Mouse (Mus musculus) Muller cell, postnatal 12 days (primary cell): Measurements from ENCODE around the gene Mef2b.
A peak's percentile ranks its signal among the peaks of the same experiment; 100 is the strongest.
"Not testable (repeated sequence)": the region's sequence is repeated elsewhere in the genome, so short reads cannot be mapped to it uniquely, and the experiment has no call there.

Experiments used
- DNase-seq: peaks from one replicate; pipeline ENCODE4 v3.0.0-alpha.2; 2015; ENCODE audit errors: inconsistent ontology term

The Mef2b gene

GRCm38 (mm10) chr8:70179082-70179481 is 39.6 kb downstream of the Mef2b start:
- no peak for DNase-seq

- no peak for DNase-seq
Observed at GRCm38 (mm10) chr8:70181212-70181902, 41.8 kb downstream of the Mef2b start.

GRCm38 (mm10) chr8:70181903-70182252 is 42.4 kb downstream of the Mef2b start:
- no peak for DNase-seq

GRCm38 (mm10) chr8:70183194-70183593 is 43.7 kb downstream of the Mef2b start:
- no peak for DNase-seq

- DNase-seq, result no peak
Observed at GRCm38 (mm10) chr8:70188707-70189106, 49.2 kb downstream of the Mef2b start.

- no peak for DNase-seq
Observed at GRCm38 (mm10) chr8:70193238-70193637, 53.7 kb downstream of the Mef2b start.

GRCm38 (mm10) chr8:70194191-70194590 is 54.7 kb downstream of the Mef2b start:
- DNase-seq, result no peak

GRCm38 (mm10) chr8:70195762-70196161 is 56.3 kb downstream of the Mef2b start:
- no peak for DNase-seq

- DNase-seq, result no peak
Observed at GRCm38 (mm10) chr8:70197603-70198002, 58.1 kb downstream of the Mef2b start.

GRCm38 (mm10) chr8:70200098-70200681 is 60.7 kb downstream of the Mef2b start:
- DNase-seq, result peak; percentile 23

GRCm38 (mm10) chr8:70201417-70201816 is 61.9 kb downstream of the Mef2b start:
- no peak for DNase-seq

- DNase-seq, result no peak
Observed at GRCm38 (mm10) chr8:70203072-70203471, 63.6 kb downstream of the Mef2b start.

- DNase-seq, result no peak
Observed at GRCm38 (mm10) chr8:70204757-70205156, 65.2 kb downstream of the Mef2b start.

- no peak for DNase-seq
Observed at GRCm38 (mm10) chr8:70208130-70208529, 68.6 kb downstream of the Mef2b start.

- DNase-seq, result no peak
Observed at GRCm38 (mm10) chr8:70210538-70210937, 71.0 kb downstream of the Mef2b start.

GRCm38 (mm10) chr8:70211275-70211674 is 71.8 kb downstream of the Mef2b start:
- DNase-seq, result no peak

GRCm38 (mm10) chr8:70211726-70212111 is 72.2 kb downstream of the Mef2b start:
- DNase-seq, result no peak

GRCm38 (mm10) chr8:70212112-70213055 is 72.9 kb downstream of the Mef2b start, which contains the start of gene Slc25a42:
TSS of gene Slc25a42 (minus strand) at chr8:70212305.
- peak; percentile 100 for DNase-seq

GRCm38 (mm10) chr8:70214411-70214810 is 74.9 kb downstream of the Mef2b start:
- no peak for DNase-seq

- DNase-seq, result no peak
Observed at GRCm38 (mm10) chr8:70215092-70215491, 75.6 kb downstream of the Mef2b start.

GRCm38 (mm10) chr8:70216161-70216560 is 76.7 kb downstream of the Mef2b start:
- not testable (repeated sequence) for DNase-seq

- DNase-seq, result peak; percentile 81
Observed at GRCm38 (mm10) chr8:70216566-70216965, 77.1 kb downstream of the Mef2b start.
